Mouse (Mus musculus) regulatory T cell (primary cell): ENCODE measurements around the gene Lekr1.

Experiments
- in situ Hi-C: fragments of 300-600 bp; cut with MboI, MseI; formaldehyde crosslinking; loops from one replicate; pipeline ENCODE4 v1.15.1; 2025; ENCODE audit warnings: high pct_unique_total_duplicates

Gene Lekr1

DNA sequence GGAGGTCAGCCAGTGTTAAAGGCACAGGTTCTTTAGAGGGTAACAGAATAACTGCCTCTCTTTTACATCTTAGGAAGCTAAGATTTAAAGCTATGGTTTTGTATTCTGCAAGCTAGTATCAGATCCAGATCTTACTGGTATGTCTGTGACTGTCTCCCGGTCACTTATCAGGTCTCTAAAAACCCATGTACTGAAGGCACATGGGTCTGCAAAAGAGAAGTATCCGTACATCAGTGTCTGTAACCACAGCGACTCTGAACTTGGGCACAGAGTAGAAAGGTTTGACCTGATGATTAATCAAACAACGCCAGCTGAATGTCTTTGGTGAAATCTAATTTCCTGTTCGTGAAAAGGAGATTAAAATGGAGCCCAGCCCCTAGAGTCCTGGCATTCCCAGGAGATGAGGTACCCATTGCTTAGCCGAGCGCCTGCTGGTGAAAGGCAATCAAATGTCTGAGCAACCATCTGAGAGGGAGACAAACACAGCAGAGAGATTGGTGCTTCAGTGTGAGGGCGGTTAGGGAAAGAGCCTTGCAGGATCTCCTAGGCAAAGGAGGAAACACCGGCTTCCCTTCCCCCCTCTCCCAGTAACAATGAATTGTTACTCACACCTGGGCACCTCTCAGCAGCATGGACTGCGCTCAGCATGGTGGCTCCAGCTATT is 205.7 kb downstream of the Lekr1 start:
- in situ Hi-C loops = no loop called here

DNA sequence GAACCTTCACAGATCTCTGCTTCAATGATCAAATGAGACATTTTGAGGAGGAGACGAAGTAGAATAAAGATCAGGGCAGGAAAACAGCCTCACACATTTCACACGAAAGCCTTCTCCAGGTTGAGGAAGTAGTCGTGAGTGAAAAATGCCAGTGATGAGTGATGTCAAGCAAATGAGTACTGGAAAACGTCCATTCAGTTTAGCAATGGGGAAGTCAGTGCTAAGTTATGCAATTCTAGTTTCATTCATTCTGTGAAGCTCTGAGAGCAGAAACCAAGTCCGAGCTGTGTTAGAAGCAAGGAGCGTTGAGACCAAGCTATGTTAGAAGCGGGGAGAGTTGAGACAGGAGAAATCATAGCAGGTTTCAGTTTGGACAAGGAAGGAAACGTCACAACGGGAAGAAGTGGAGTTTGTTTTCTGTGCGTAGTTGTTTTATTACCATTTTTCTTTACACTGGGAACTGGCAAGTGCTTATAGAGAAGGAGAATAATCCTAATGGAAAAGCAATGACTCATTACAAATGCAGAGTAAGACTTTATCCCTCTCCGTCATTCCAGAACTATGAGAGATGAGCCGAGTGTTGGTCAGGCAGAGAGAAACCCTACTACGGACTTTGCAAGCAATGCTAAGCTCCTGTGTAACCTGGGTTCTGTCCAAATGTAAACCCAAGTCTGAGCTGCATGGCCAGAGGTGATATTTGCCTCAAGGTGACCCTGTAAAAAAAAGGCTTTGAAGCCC is 207.2 kb downstream of the Lekr1 start:
- in situ Hi-C loops = no loop called here
